Mouse (Mus musculus) liver, postnatal 0 days (tissue): Measurements from ENCODE around the gene Polr1a.

Source experiments
- CTCF ChIP-seq: sonication (generic); IDR thresholded peaks from 2 replicates; pipeline ENCODE4 v1.5.1; 2016; ENCODE audit warnings: antibody characterized with exemption, low read depth
- EP300 ChIP-seq: IDR thresholded peaks from 2 replicates; pipeline ENCODE4 v1.6.1; 2016; ENCODE audit warnings: antibody characterized with exemption, low read depth, mild to moderate bottlenecking

DNA sequence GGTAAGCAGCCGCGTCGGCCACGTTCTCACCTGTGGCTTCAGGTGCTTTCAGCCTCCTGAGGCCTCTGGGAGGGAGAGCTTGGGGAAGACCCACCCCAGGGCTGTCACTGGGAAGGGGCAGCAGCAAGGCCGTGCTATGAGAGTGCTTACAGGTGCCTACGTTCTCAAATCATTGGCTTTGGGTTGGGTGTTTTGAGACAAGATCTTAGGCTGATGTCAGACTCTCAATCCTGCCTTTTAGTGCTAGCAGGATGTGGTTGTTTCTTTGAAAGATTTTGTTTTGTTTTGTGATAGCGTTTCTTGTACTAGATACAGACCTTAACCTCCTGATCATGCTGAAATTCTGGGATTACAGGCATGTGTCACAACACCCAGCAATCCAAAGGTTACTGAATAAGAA lies 11.9 kb downstream of the Polr1a start:
- TF ChIP-seq EP300 = no peak
- TF ChIP-seq CTCF = no peak
